Mouse (Mus musculus): ENCODE measurements around the gene Orm2. TPM values are rescaled to one million over a fixed set of nuclear protein-coding genes. Genes with fewer than 3 reads are reported as not detected.

Orm2 gene
- total and polyA plus RNA-seq, 3 experiments = not detected

DNA sequence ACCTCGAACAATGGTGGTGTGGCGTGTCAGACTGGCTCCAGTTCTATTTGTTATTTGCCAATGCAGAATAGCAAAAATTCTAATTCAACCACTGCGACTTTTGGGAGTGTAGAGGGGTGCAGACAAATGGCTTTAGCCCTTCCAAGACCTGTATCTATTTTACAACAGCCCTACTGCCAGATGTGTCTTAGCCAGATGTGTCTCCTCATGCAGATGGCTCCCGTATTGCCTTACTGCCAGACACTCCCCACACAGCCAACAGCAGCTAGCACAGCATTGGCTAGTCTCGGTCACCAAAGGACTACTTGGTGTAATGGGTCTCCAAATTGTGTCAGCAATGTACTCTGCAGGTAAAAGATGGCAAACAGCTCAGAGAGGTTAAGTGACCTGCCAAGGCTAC is 49.0 kb downstream of the Orm2 start:
- in situ Hi-C loops (cut with MboI; ENCODE audit: low pct_ligation_motif_present, low pct_unique_long_range_greater_than_20kb, low sequenced_read_pairs) = loop anchor here (25.0 kb wide), 2 partner anchors 351 to 526 kb away; no protein-coding TSS in a partner anchor
- DNase-seq (ENCODE audit: extremely low read depth) = no peak
- no peak overlapping the region for H3K27ac ChIP-seq (ENCODE audit: insufficient read depth, low read depth)
- TF ChIP-seq NELFE (IDR thresholded peaks at IDR 0.05; ENCODE audit: low read depth, low read length) = no peak
- H3K9me3 ChIP-seq (replicated peaks; ENCODE audit: low read length) = no peaks in the 10 kb centered on the region
- no peak overlapping the region for H3K4me3 ChIP-seq (replicated peaks in 1 of 3; ENCODE audit: low read depth in 2 of 3, low read length in 2 of 3, poor library complexity in 1 of 3)
- H3K9ac ChIP-seq (ENCODE audit: insufficient read depth, low read depth) = no peak overlapping the region
- H3K4me1 ChIP-seq (ENCODE audit: control insufficient read depth in 1 of 2, insufficient read depth in 2 of 2) = peaks cover 6 to 21% of the 10 kb centered on the region in 2 experiments
- H3K4me2 ChIP-seq (ENCODE audit: insufficient read depth, low read depth, poor library complexity, severe bottlenecking) = no peak overlapping the region
- dilution Hi-C loops (cut with MboI; ENCODE audit: extremely low pct_ligation_motif_present, extremely low pct_unique_long_range_greater_than_20kb, low sequenced_read_pairs) = no loop called here
- H3K27me3 ChIP-seq (replicated peaks) = no peaks in the 10 kb centered on the region
- H3K79me2 ChIP-seq (replicated peaks; ENCODE audit: control insufficient read depth, extremely low read depth, insufficient read depth, poor library complexity, severe bottlenecking) = peaks cover 18% of the 10 kb centered on the region
- H3K36me3 ChIP-seq (replicated peaks in 1 of 2; ENCODE audit: control insufficient read depth in 1 of 2, insufficient read depth in 1 of 2, low read length in 1 of 2) = peaks cover 0 to 16% of the 10 kb centered on the region in 2 experiments

- dilution Hi-C loops (cut with MboI; ENCODE audit: extremely low pct_ligation_motif_present, extremely low pct_unique_long_range_greater_than_20kb, low sequenced_read_pairs) (no loop called here), in situ Hi-C loops (cut with MboI; ENCODE audit: low pct_ligation_motif_present, low pct_unique_long_range_greater_than_20kb, low sequenced_read_pairs) (loop anchor here (25.0 kb wide), 2 partner anchors 347 to 522 kb away; no protein-coding TSS in a partner anchor)
- H3K79me2 ChIP-seq (replicated peaks; ENCODE audit: control insufficient read depth, extremely low read depth, insufficient read depth, poor library complexity, severe bottlenecking) = no peaks in the 10 kb centered on the region
- no peak overlapping the region for H3K4me3 ChIP-seq (replicated peaks in 1 of 3; ENCODE audit: low read depth in 2 of 3, low read length in 2 of 3, poor library complexity in 1 of 3)
- H3K9ac ChIP-seq (ENCODE audit: insufficient read depth, low read depth) = no peak overlapping the region
- H3K4me1 ChIP-seq (ENCODE audit: control insufficient read depth in 1 of 2, insufficient read depth in 2 of 2) = peaks cover 2 to 15% of the 10 kb centered on the region in 2 experiments; a peak in 3 of 4 replicates
- H3K9me3 ChIP-seq (replicated peaks; ENCODE audit: low read length) = no peaks in the 10 kb centered on the region
- peaks cover 0 to 15% of the 10 kb centered on the region in 2 experiments for H3K36me3 ChIP-seq (replicated peaks in 1 of 2; ENCODE audit: control insufficient read depth in 1 of 2, insufficient read depth in 1 of 2, low read length in 1 of 2)
- no peak overlapping the region for H3K27ac ChIP-seq (ENCODE audit: insufficient read depth, low read depth)
- no peak for TF ChIP-seq ETS1 (conservative IDR thresholded peaks at IDR 0.05; ENCODE audit: low read depth, low read length)
- no peak for TF ChIP-seq SMC3 (IDR thresholded peaks at IDR 0.05; ENCODE audit: low read depth, low read length)
- TF ChIP-seq EP300 (IDR thresholded peaks at IDR 0.05; ENCODE audit: low read length) = no peak
- no peak for TF ChIP-seq ZC3H11A (IDR thresholded peaks at IDR 0.05; ENCODE audit: low read depth, low read length)
- no peak for TF ChIP-seq ZKSCAN1 (IDR thresholded peaks at IDR 0.05; ENCODE audit: borderline replicate concordance, low read depth, low read length)
- no peak for TF ChIP-seq RCOR1 (conservative IDR thresholded peaks at IDR 0.05; ENCODE audit: low read depth, low read length)
- TF ChIP-seq CHD2 (IDR thresholded peaks at IDR 0.05; ENCODE audit: low read length) = no peak
- TF ChIP-seq TCF12 (IDR thresholded peaks at IDR 0.05; ENCODE audit: low read depth, low read length) = no peak
- TF ChIP-seq GABPA (IDR thresholded peaks at IDR 0.05; ENCODE audit: insufficient replicate concordance, low read depth, low read length) = no peak
- no peak for TF ChIP-seq ELF1 (IDR thresholded peaks at IDR 0.05; ENCODE audit: low read depth, low read length)
- TF ChIP-seq JUND (conservative IDR thresholded peaks at IDR 0.05; ENCODE audit: low read depth, low read length) = no peak
- no peak for TF ChIP-seq MAZ (IDR thresholded peaks at IDR 0.05; ENCODE audit: low read depth, low read length)
- TF ChIP-seq UBTF (IDR thresholded peaks at IDR 0.05; ENCODE audit: low read depth, low read length) = no peak
- TF ChIP-seq MXI1 (IDR thresholded peaks at IDR 0.05; ENCODE audit: low read depth, low read length) = no peak
- no peaks in the 10 kb centered on the region for H3K27me3 ChIP-seq (replicated peaks)
- no peak for DNase-seq (ENCODE audit: extremely low read depth)
- no peak overlapping the region for H3K4me2 ChIP-seq (ENCODE audit: insufficient read depth, low read depth, poor library complexity, severe bottlenecking)
Observed at GRCm38 (mm10) chr4:63414951-63415350, 52.7 kb downstream of the Orm2 start.

Other genes starting within 250 kb of the Orm2 start
- gene Ambp, start 207.7 kb upstream of the Orm2 start, total RNA-seq (2012; rRNA removed) = not detected in 2 replicates
- gene Ambp, start 207.7 kb upstream of the Orm2 start, total RNA-seq (2014; rRNA removed) = not detected in 2 replicates
- not detected in 2 replicates for gene Ambp, start 207.7 kb upstream of the Orm2 start, polyA plus RNA-seq (2012; ENCODE audit: insufficient read length, low read depth)
- gene Kif12, start 190.3 kb upstream of the Orm2 start, total RNA-seq (2012; rRNA removed) = not detected in 2 replicates
- gene Kif12, start 190.3 kb upstream of the Orm2 start, total RNA-seq (2014; rRNA removed) = not detected in 2 replicates
- gene Kif12, start 190.3 kb upstream of the Orm2 start, polyA plus RNA-seq (2012; ENCODE audit: insufficient read length, low read depth) = not detected in 2 replicates
- gene Col27a1, start 148.4 kb upstream of the Orm2 start, total RNA-seq (2012; rRNA removed) = 0.04 and 0.08 TPM in 2 replicates
- gene Col27a1, start 148.4 kb upstream of the Orm2 start, total RNA-seq (2014; rRNA removed) = 0.05 TPM in 1 of 2 replicates, not detected in the other
- not detected in 2 replicates for gene Col27a1, start 148.4 kb upstream of the Orm2 start, polyA plus RNA-seq (2012; ENCODE audit: insufficient read length, low read depth)
- not detected in 2 replicates for gene Orm1, start 17.9 kb upstream of the Orm2 start, total RNA-seq (2012; rRNA removed)
- not detected in 2 replicates for gene Orm1, start 17.9 kb upstream of the Orm2 start, total RNA-seq (2014; rRNA removed)
- gene Orm1, start 17.9 kb upstream of the Orm2 start, polyA plus RNA-seq (2012; ENCODE audit: insufficient read length, low read depth) = not detected in 2 replicates
- not detected in 2 replicates for gene Orm3, start 6.3 kb upstream of the Orm2 start, total RNA-seq (2012; rRNA removed)
- not detected in 2 replicates for gene Orm3, start 6.3 kb upstream of the Orm2 start, total RNA-seq (2014; rRNA removed)
- 0.30 and 0.33 TPM in 2 replicates for gene Orm3, start 6.3 kb upstream of the Orm2 start, polyA plus RNA-seq (2012; ENCODE audit: insufficient read length, low read depth)
- gene Akna, start 40.9 kb downstream of the Orm2 start, total RNA-seq (2012; rRNA removed) = 19.3 and 28.0 TPM in 2 replicates
- gene Akna, start 40.9 kb downstream of the Orm2 start, total RNA-seq (2014; rRNA removed) = 5.1 and 6.5 TPM in 2 replicates
- 28.5 and 37.5 TPM in 2 replicates for gene Akna, start 40.9 kb downstream of the Orm2 start, polyA plus RNA-seq (2012; ENCODE audit: insufficient read length, low read depth)
- gene Whrn, start 133.5 kb downstream of the Orm2 start, total RNA-seq (2012; rRNA removed) = 2.8 and 4.5 TPM in 2 replicates
- 0.72 and 0.99 TPM in 2 replicates for gene Whrn, start 133.5 kb downstream of the Orm2 start, total RNA-seq (2014; rRNA removed)
- 9.4 and 9.6 TPM in 2 replicates for gene Whrn, start 133.5 kb downstream of the Orm2 start, polyA plus RNA-seq (2012; ENCODE audit: insufficient read length, low read depth)
- gene Atp6v1g1, start 182.3 kb downstream of the Orm2 start, total RNA-seq (2012; rRNA removed) = 70.4 and 78.7 TPM in 2 replicates
- 143 and 154 TPM in 2 replicates for gene Atp6v1g1, start 182.3 kb downstream of the Orm2 start, total RNA-seq (2014; rRNA removed)
- gene Atp6v1g1, start 182.3 kb downstream of the Orm2 start, polyA plus RNA-seq (2012; ENCODE audit: insufficient read length, low read depth) = 95.1 and 111 TPM in 2 replicates
- 9.4 TPM in 2 replicates for gene Tmem268, start 196.3 kb downstream of the Orm2 start, total RNA-seq (2012; rRNA removed)
- gene Tmem268, start 196.3 kb downstream of the Orm2 start, total RNA-seq (2014; rRNA removed) = 8.3 and 9.9 TPM in 2 replicates
- gene Tmem268, start 196.3 kb downstream of the Orm2 start, polyA plus RNA-seq (2012; ENCODE audit: insufficient read length, low read depth) = 10.5 and 11.1 TPM in 2 replicates
- not detected in 2 replicates for gene Gm11213, start 242.8 kb downstream of the Orm2 start, total RNA-seq (2012; rRNA removed)
- not detected in 2 replicates for gene Gm11213, start 242.8 kb downstream of the Orm2 start, total RNA-seq (2014; rRNA removed)
- gene Gm11213, start 242.8 kb downstream of the Orm2 start, polyA plus RNA-seq (2012; ENCODE audit: insufficient read length, low read depth) = not detected in 2 replicates

All from CH12.LX (cell line).